Comparison of ENCODE assay signal across 9 mouse cellular contexts in genomic region chr17:33924577-33925283, GRCm38 (mm10). TPM values are rescaled to one million over a fixed set of nuclear protein-coding genes. Genes with fewer than 3 reads are reported as not detected.
A peak's percentile ranks its signal among the peaks of the same experiment; 100 is the strongest.
DNase-seq lines count a peak whose midpoint lies in the region; ATAC-seq and TF ChIP-seq lines count a peak whose summit lies in the region.
"Had no signal": no experiment of that assay in that cellular context is flagged by ENCODE, and none has a peak within 500 bp of the region (broad histone marks: within the 10 kb centered on the region; RNA-seq: fewer than 3 reads in every experiment).

No protein-coding gene starts in this region.

- H3K27me3 ChIP-seq in hindbrain, postnatal 0 days (ENCODE audit: insufficient read depth, low read length): no peaks in the 10 kb centered on the region
- H3K27me3 ChIP-seq in hindbrain, embryonic 13.5 days: 0 out of 2 replicates have a peak, but pooled peaks cover under 1% of the 10 kb centered on the region
- H3K27me3 ChIP-seq in ES-Bruce4 (ENCODE audit: control insufficient read depth, insufficient read depth, low read length, poor library complexity, severe bottlenecking): no peaks in the 10 kb centered on the region
- H3K27me3 ChIP-seq: embryonic facial prominence, embryonic 12.5 days had no signal

- TF ChIP-seq CTCF in hindbrain, postnatal 0 days (IDR thresholded peaks at IDR 0.05; ENCODE audit: low read depth): peak; percentile 72
- peak; percentile 53 for TF ChIP-seq CTCF in ES-Bruce4 (IDR thresholded peaks at IDR 0.05; ENCODE audit: low read depth, low read length)

- TF ChIP-seq EP300 in ES-Bruce4 (IDR thresholded peaks at IDR 0.05; ENCODE audit: insufficient read depth, low read depth, low read length): no peak

- peaks cover 7% of the 10 kb centered on the region; the same call in 1 of the 2 replicates for H3K36me3 ChIP-seq in hindbrain, postnatal 0 days (ENCODE audit: insufficient read depth, low read length)
- peaks cover 22% of the 10 kb centered on the region for H3K36me3 ChIP-seq in hindbrain, embryonic 13.5 days
- H3K36me3 ChIP-seq in ES-Bruce4 (ENCODE audit: control insufficient read depth, insufficient read depth, low read length, poor library complexity, severe bottlenecking): no peaks in the 10 kb centered on the region

- no peak for TF ChIP-seq POLR2A in ES-Bruce4 (IDR thresholded peaks at IDR 0.05; ENCODE audit: insufficient read depth, low read length)

- WGBS in hindbrain, postnatal 0 days: 77% methylated on average over 10 of the region's 10 CpGs
- 84% methylated on average over 10 of the region's 10 CpGs for WGBS in hindbrain, embryonic 13.5 days

- ATAC-seq in hindbrain, postnatal 0 days: no peak
- no peak for ATAC-seq in hindbrain, embryonic 13.5 days (ENCODE audit: low FRiP score)

- no peaks in the 10 kb centered on the region for H3K9me3 ChIP-seq in hindbrain, postnatal 0 days (ENCODE audit: low read length)
- H3K9me3 ChIP-seq in hindbrain, embryonic 13.5 days: no peaks in the 10 kb centered on the region
- no peaks in the 10 kb centered on the region for H3K9me3 ChIP-seq in ES-Bruce4 (replicated peaks; ENCODE audit: control insufficient read depth, insufficient read depth, low read length, poor library complexity, severe bottlenecking)
- H3K9me3 ChIP-seq: embryonic facial prominence, embryonic 12.5 days had no signal

- DNase-seq in hindbrain, postnatal 0 days (ENCODE audit: low spot score): peak; percentile 53
- DNase-seq in c-Kit-positive CD71-positive TER-119-positive erythroid progenitor cells, embryonic 14.5 days (ENCODE audit: low spot score): peak; percentile 78
- DNase-seq in mesoderm, embryonic 11.5 days (ENCODE audit: low read depth, low spot score): peak; percentile 60
- DNase-seq in frontal cortex, adult 2 months (ENCODE audit: extremely low spot score in 1 of 2, low spot score in 1 of 2): no peak
- no peak for DNase-seq in right cerebral cortex, postnatal 36 days (ENCODE audit: low spot score in 2 of 2)
- no peak for DNase-seq in ovary, postnatal 10 days (ENCODE audit: low spot score)

- H3K4me3 ChIP-seq in hindbrain, postnatal 0 days (ENCODE audit: low read length): no peak overlapping the region
- no peak overlapping the region for H3K4me3 ChIP-seq in hindbrain, embryonic 13.5 days
- H3K4me3 ChIP-seq in ES-Bruce4 (ENCODE audit: low read depth, low read length): no peak overlapping the region
- H3K4me3 ChIP-seq: embryonic facial prominence, embryonic 12.5 days had no signal

- no peak overlapping the region for H3K4me2 ChIP-seq in hindbrain, postnatal 0 days (ENCODE audit: low read depth, low read length)
- H3K4me2 ChIP-seq in hindbrain, embryonic 13.5 days: no peak overlapping the region
- H3K4me2 ChIP-seq: embryonic facial prominence, embryonic 12.5 days had no signal

- H3K27ac ChIP-seq in hindbrain, postnatal 0 days: no peak overlapping the region
- H3K27ac ChIP-seq in hindbrain, embryonic 13.5 days: no peak overlapping the region
- H3K27ac ChIP-seq in ES-Bruce4 (ENCODE audit: insufficient read depth, low read length): no peak overlapping the region
- H3K27ac ChIP-seq: embryonic facial prominence, embryonic 12.5 days had no signal

- no peak overlapping the region for H3K9ac ChIP-seq in hindbrain, postnatal 0 days (replicated peaks; ENCODE audit: low read length)
- H3K9ac ChIP-seq in hindbrain, embryonic 13.5 days: no peak overlapping the region
- no peak overlapping the region for H3K9ac ChIP-seq in ES-Bruce4 (ENCODE audit: low read depth, poor library complexity, severe bottlenecking)
- H3K9ac ChIP-seq: embryonic facial prominence, embryonic 12.5 days had no signal

- H3K4me1 ChIP-seq in hindbrain, postnatal 0 days (ENCODE audit: insufficient read depth, low read length): no peaks in the 10 kb centered on the region
- H3K4me1 ChIP-seq in hindbrain, embryonic 13.5 days (replicated peaks): peaks cover 34% of the 10 kb centered on the region
- H3K4me1 ChIP-seq in ES-Bruce4 (ENCODE audit: control insufficient read depth, insufficient read depth, low read length): no peaks in the 10 kb centered on the region

RNA-seq across cellular contexts. Expression of gene Rgl2, which starts 4.6 kb away (rescaled TPM):
- total RNA-seq in hindbrain, postnatal 0 days (2014; rRNA removed): 91.4 and 116 TPM in 2 replicates
- 36.1 and 36.8 TPM in 2 replicates for polyA plus RNA-seq in hindbrain, postnatal 0 days (2015; fragmentation: Nextera tagmentation; extraction: Ambion mirVana)
- 56.7 and 56.9 TPM in 2 replicates for polyA plus RNA-seq in hindbrain, embryonic 13.5 days (2015; fragmentation: Nextera tagmentation; extraction: Ambion mirVana)
- 34.7 and 37.5 TPM in 2 replicates for polyA plus RNA-seq in ES-Bruce4 (2011; ENCODE audit: insufficient read depth, insufficient read length, low read depth, missing spikeins)
- polyA plus RNA-seq in frontal cortex, adult 2 months (2012; rRNA removed): 154 and 161 TPM in 2 replicates

RNA-seq across cellular contexts. Expression of gene Zbtb22, which starts 9.0 kb away (rescaled TPM):
- total RNA-seq in hindbrain, postnatal 0 days (2014; rRNA removed): 58.5 TPM in 2 replicates
- polyA plus RNA-seq in hindbrain, postnatal 0 days (2015; fragmentation: Nextera tagmentation; extraction: Ambion mirVana): 20.8 and 23.0 TPM in 2 replicates
- 16.8 and 18.7 TPM in 2 replicates for polyA plus RNA-seq in hindbrain, embryonic 13.5 days (2015; fragmentation: Nextera tagmentation; extraction: Ambion mirVana)
- polyA plus RNA-seq in ES-Bruce4 (2011; ENCODE audit: insufficient read depth, insufficient read length, low read depth, missing spikeins): 14.8 and 20.7 TPM in 2 replicates
- polyA plus RNA-seq in frontal cortex, adult 2 months (2012; rRNA removed): 29.9 and 33.4 TPM in 2 replicates

RNA-seq across cellular contexts. Expression of gene Tapbp, which starts 9.0 kb away (rescaled TPM):
- total RNA-seq in hindbrain, postnatal 0 days (2014; rRNA removed): 41.5 and 61.8 TPM in 2 replicates
- polyA plus RNA-seq in hindbrain, postnatal 0 days (2015; fragmentation: Nextera tagmentation; extraction: Ambion mirVana): 39.1 and 40.2 TPM in 2 replicates
- 26.8 and 29.2 TPM in 2 replicates for polyA plus RNA-seq in hindbrain, embryonic 13.5 days (2015; fragmentation: Nextera tagmentation; extraction: Ambion mirVana)
- 81.0 and 97.3 TPM in 2 replicates for polyA plus RNA-seq in ES-Bruce4 (2011; ENCODE audit: insufficient read depth, insufficient read length, low read depth, missing spikeins)
- 25.4 and 28.5 TPM in 2 replicates for polyA plus RNA-seq in frontal cortex, adult 2 months (2012; rRNA removed)

RNA-seq across cellular contexts. Expression of gene Pfdn6, which starts 15.4 kb away (rescaled TPM):
- total RNA-seq in hindbrain, postnatal 0 days (2014; rRNA removed): 25.2 and 43.1 TPM in 2 replicates
- 168 and 195 TPM in 2 replicates for polyA plus RNA-seq in hindbrain, postnatal 0 days (2015; fragmentation: Nextera tagmentation; extraction: Ambion mirVana)
- polyA plus RNA-seq in hindbrain, embryonic 13.5 days (2015; fragmentation: Nextera tagmentation; extraction: Ambion mirVana): 186 and 199 TPM in 2 replicates
- polyA plus RNA-seq in ES-Bruce4 (2011; ENCODE audit: insufficient read depth, insufficient read length, low read depth, missing spikeins): 146 and 152 TPM in 2 replicates
- polyA plus RNA-seq in frontal cortex, adult 2 months (2012; rRNA removed): 101 and 130 TPM in 2 replicates

RNA-seq across cellular contexts. Expression of gene Daxx, which starts 15.5 kb away (rescaled TPM):
- 52.1 and 58.4 TPM in 2 replicates for total RNA-seq in hindbrain, postnatal 0 days (2014; rRNA removed)
- polyA plus RNA-seq in hindbrain, postnatal 0 days (2015; fragmentation: Nextera tagmentation; extraction: Ambion mirVana): 39.0 and 41.9 TPM in 2 replicates
- 48.1 and 54.6 TPM in 2 replicates for polyA plus RNA-seq in hindbrain, embryonic 13.5 days (2015; fragmentation: Nextera tagmentation; extraction: Ambion mirVana)
- 40.2 and 42.3 TPM in 2 replicates for polyA plus RNA-seq in ES-Bruce4 (2011; ENCODE audit: insufficient read depth, insufficient read length, low read depth, missing spikeins)
- 26.4 and 27.2 TPM in 2 replicates for polyA plus RNA-seq in frontal cortex, adult 2 months (2012; rRNA removed)

Comparison
In these comparisons a context has a peak if more than half of its experiments do, and no peak if none do; other contexts are left out.
1. DNase-seq: peak in hindbrain, postnatal 0 days (single experiment), c-Kit-positive CD71-positive TER-119-positive erythroid progenitor cells, embryonic 14.5 days (single experiment) and mesoderm, embryonic 11.5 days (single experiment); none in frontal cortex, adult 2 months (0 of 2), right cerebral cortex, postnatal 36 days (0 of 2) and ovary, postnatal 10 days (single experiment).